Mouse (Mus musculus) CH12.LX (cell line): ENCODE results near the gene Kptn. TPM values are rescaled to one million over a fixed set of nuclear protein-coding genes. Genes with fewer than 3 reads are reported as not detected.

Experiments used
- DNase-seq: peaks from one replicate; pipeline ENCODE4 v3.0.0-alpha.2; 2013; ENCODE audit errors: extremely low read depth
- H3K27ac ChIP-seq: 2 replicates; pipeline ENCODE4 v1.5.1; 2012; ENCODE audit warnings: low read depth, mild to moderate bottlenecking, control low read depth, moderate library complexity; ENCODE audit not compliant: insufficient read depth
- H3K27me3 ChIP-seq: replicated peaks from 2 replicates; pipeline ENCODE3; 2012; ENCODE audit warnings: inconsistent platforms
- H3K36me3 ChIP-seq, 2 experiments: replicated peaks in 1 of 2; 2 replicates each; pipeline versions ENCODE3 to v1.6.1; 2012; ENCODE audit warnings: inconsistent platforms in 1 of 2, low read length in 1 of 2, mild to moderate bottlenecking in 1 of 2, mixed read lengths in 1 of 2, moderate library complexity in 1 of 2; ENCODE audit not compliant: control insufficient read depth in 1 of 2, insufficient read depth in 1 of 2
- H3K4me1 ChIP-seq, 2 experiments: 2 replicates each; pipeline ENCODE4 v1.6.1; 2012; ENCODE audit warnings: inconsistent platforms in 1 of 2, moderate library complexity in 1 of 2; ENCODE audit not compliant: insufficient read depth in 2 of 2, control insufficient read depth in 1 of 2
- H3K4me2 ChIP-seq: 2 replicates; pipeline ENCODE4 v1.6.1; 2012; ENCODE audit warnings: low read depth, mild to moderate bottlenecking, control low read depth; ENCODE audit not compliant: poor library complexity, insufficient read depth, severe bottlenecking
- H3K4me3 ChIP-seq, 3 experiments: fragments of 150-350 bp in 1 of 3; sonication (generic) in 1 of 3; replicated peaks in 1 of 3; 2 replicates each; pipeline versions ENCODE3 to v1.5.1; 2011 to 2012; ENCODE audit warnings: low read depth in 2 of 3, low read length in 2 of 3, mild to moderate bottlenecking in 2 of 3, moderate library complexity in 2 of 3, control low read depth in 1 of 3, improper control_type of control experiment in 1 of 3, inconsistent platforms in 1 of 3, mixed read lengths in 1 of 3; ENCODE audit not compliant: poor library complexity in 1 of 3
- H3K79me2 ChIP-seq: replicated peaks from 2 replicates; pipeline ENCODE4 v1.6.1; 2012; ENCODE audit warnings: mild to moderate bottlenecking, moderate library complexity; ENCODE audit not compliant: control insufficient read depth, poor library complexity, insufficient read depth, severe bottlenecking; ENCODE audit errors: extremely low read depth
- H3K9ac ChIP-seq: 2 replicates; pipeline ENCODE4 v1.6.1; 2012; ENCODE audit warnings: low read depth, mild to moderate bottlenecking, control low read depth, moderate library complexity; ENCODE audit not compliant: insufficient read depth
- H3K9me3 ChIP-seq: replicated peaks from 2 replicates; pipeline ENCODE3; 2012; ENCODE audit warnings: low read length, inconsistent platforms, mixed read lengths
- BHLHE40 ChIP-seq: IDR thresholded peaks from 2 replicates; pipeline ENCODE4 v1.6.1; 2011; ENCODE audit warnings: mild to moderate bottlenecking, low read depth, low read length, improper control_type of control experiment
- CHD1 ChIP-seq: IDR thresholded peaks from 2 replicates; pipeline ENCODE4 v1.6.1; 2012; ENCODE audit warnings: low read depth, low read length, improper control_type of control experiment, inconsistent platforms
- CHD2 ChIP-seq: IDR thresholded peaks from 2 replicates; pipeline ENCODE4 v1.6.1; 2011; ENCODE audit warnings: low read length, improper control_type of control experiment
- CTCF ChIP-seq, 2 experiments: IDR thresholded peaks in 1 of 2; conservative IDR thresholded peaks in 1 of 2; 2 replicates each; pipeline ENCODE4 v1.5.1; 2011 to 2012; ENCODE audit warnings: low read depth in 2 of 2, low read length in 2 of 2, improper control_type of control experiment in 1 of 2, inconsistent platforms in 1 of 2, mild to moderate bottlenecking in 1 of 2, moderate library complexity in 1 of 2
- ELF1 ChIP-seq: IDR thresholded peaks from 2 replicates; pipeline ENCODE4 v1.6.1; 2014; ENCODE audit warnings: low read depth, mild to moderate bottlenecking, inconsistent platforms, low read length, improper control_type of control experiment
- EP300 ChIP-seq: IDR thresholded peaks from 2 replicates; pipeline ENCODE4 v1.6.1; 2011; ENCODE audit warnings: low read length, improper control_type of control experiment
- GABPA ChIP-seq: IDR thresholded peaks from 2 replicates; pipeline ENCODE4 v1.6.1; 2012; ENCODE audit warnings: low read depth, low read length, improper control_type of control experiment, inconsistent platforms; ENCODE audit not compliant: insufficient replicate concordance
- IRF4 ChIP-seq: IDR thresholded peaks from 2 replicates; pipeline ENCODE4 v1.6.1; 2014; ENCODE audit warnings: low read depth, mild to moderate bottlenecking, inconsistent platforms, low read length, improper control_type of control experiment
- JUN ChIP-seq: IDR thresholded peaks from 2 replicates; pipeline ENCODE4 v1.6.1; 2011; ENCODE audit warnings: low read depth, mild to moderate bottlenecking, low read length, improper control_type of control experiment, moderate library complexity; ENCODE audit not compliant: insufficient read depth
- JUND ChIP-seq: conservative IDR thresholded peaks from 2 replicates; pipeline ENCODE4 v1.6.1; 2011; ENCODE audit warnings: low read depth, low read length, improper control_type of control experiment
- KAT2A ChIP-seq: IDR thresholded peaks from 2 replicates; pipeline ENCODE4 v1.6.1; 2012; ENCODE audit warnings: low read length, improper control_type of control experiment, inconsistent platforms; ENCODE audit not compliant: insufficient replicate concordance
- MAFK ChIP-seq: IDR thresholded peaks from 2 replicates; pipeline ENCODE4 v1.6.1; 2011; ENCODE audit warnings: low read length, improper control_type of control experiment; ENCODE audit not compliant: insufficient replicate concordance
- MAX ChIP-seq: IDR thresholded peaks from 2 replicates; pipeline ENCODE4 v1.6.1; 2011; ENCODE audit warnings: low read length, improper control_type of control experiment
- MAZ ChIP-seq: IDR thresholded peaks from 2 replicates; pipeline ENCODE4 v1.6.1; 2012; ENCODE audit warnings: low read depth, mild to moderate bottlenecking, inconsistent platforms, low read length, improper control_type of control experiment, moderate library complexity
- MEF2A ChIP-seq: IDR thresholded peaks from 2 replicates; pipeline ENCODE4 v1.6.1; 2014; ENCODE audit warnings: low read depth, mild to moderate bottlenecking, inconsistent platforms, low read length, improper control_type of control experiment, borderline replicate concordance
- MXI1 ChIP-seq: IDR thresholded peaks from 2 replicates; pipeline ENCODE4 v1.6.1; 2011; ENCODE audit warnings: mild to moderate bottlenecking, low read depth, low read length, improper control_type of control experiment
- MYC ChIP-seq: IDR thresholded peaks from 2 replicates; pipeline ENCODE4 v1.6.1; 2011; ENCODE audit warnings: low read depth, mild to moderate bottlenecking, improper control_type of control experiment, low read length
- NELFE ChIP-seq: IDR thresholded peaks from 2 replicates; pipeline ENCODE4 v1.6.1; 2011; ENCODE audit warnings: low read depth, low read length, improper control_type of control experiment
- NRF1 ChIP-seq: IDR thresholded peaks from 2 replicates; pipeline ENCODE4 v1.6.1; 2014; ENCODE audit warnings: low read depth, mild to moderate bottlenecking, inconsistent platforms, low read length, improper control_type of control experiment, moderate library complexity
- PAX5 ChIP-seq: IDR thresholded peaks from 2 replicates; pipeline ENCODE4 v1.6.1; 2012; ENCODE audit warnings: low read length, inconsistent platforms, mixed read lengths
- POLR2A ChIP-seq: IDR thresholded peaks from 2 replicates; pipeline ENCODE4 v1.6.1; 2011; ENCODE audit warnings: low read depth, mild to moderate bottlenecking, improper control_type of control experiment, low read length
- POLR2AphosphoS2 ChIP-seq: IDR thresholded peaks from 2 replicates; pipeline ENCODE4 v1.6.1; 2011; ENCODE audit warnings: low read depth, low read length, improper control_type of control experiment
- RCOR1 ChIP-seq: conservative IDR thresholded peaks from 2 replicates; pipeline ENCODE4 v1.6.1; 2012; ENCODE audit warnings: low read depth, mild to moderate bottlenecking, inconsistent platforms, low read length, improper control_type of control experiment
- SIN3A ChIP-seq: IDR thresholded peaks from 2 replicates; pipeline ENCODE4 v1.6.1; 2012; ENCODE audit warnings: low read length, improper control_type of control experiment, inconsistent platforms
- SMC3 ChIP-seq: IDR thresholded peaks from 2 replicates; pipeline ENCODE4 v1.6.1; 2011; ENCODE audit warnings: low read depth, low read length, improper control_type of control experiment
- TCF12 ChIP-seq: IDR thresholded peaks from 2 replicates; pipeline ENCODE4 v1.6.1; 2014; ENCODE audit warnings: low read depth, mild to moderate bottlenecking, inconsistent platforms, low read length, improper control_type of control experiment
- UBTF ChIP-seq: IDR thresholded peaks from 2 replicates; pipeline ENCODE4 v1.6.1; 2012; ENCODE audit warnings: low read depth, mild to moderate bottlenecking, inconsistent platforms, low read length, improper control_type of control experiment, moderate library complexity
- USF1 ChIP-seq: IDR thresholded peaks from 2 replicates; pipeline ENCODE4 v1.6.1; 2014; ENCODE audit warnings: low read depth, mild to moderate bottlenecking, inconsistent platforms, low read length, improper control_type of control experiment
- ZC3H11A ChIP-seq: IDR thresholded peaks from 2 replicates; pipeline ENCODE4 v1.6.1; 2012; ENCODE audit warnings: low read depth, mild to moderate bottlenecking, inconsistent platforms, low read length, improper control_type of control experiment
- ZKSCAN1 ChIP-seq: IDR thresholded peaks from 2 replicates; pipeline ENCODE4 v1.6.1; 2012; ENCODE audit warnings: low read depth, inconsistent platforms, low read length, improper control_type of control experiment, borderline replicate concordance
- ZMIZ1 ChIP-seq: IDR thresholded peaks from 2 replicates; pipeline ENCODE4 v1.6.1; 2012; ENCODE audit warnings: low read depth, mild to moderate bottlenecking, inconsistent platforms, low read length, improper control_type of control experiment
- dilution Hi-C: fragments of 300-500 bp; cut with MboI; formaldehyde crosslinking; loops from 2 replicates; pipeline ENCODE4 v1.14.3; 2020; ENCODE audit warnings: low sequenced_read_pairs; ENCODE audit not compliant: extremely low pct_unique_long_range_greater_than_20kb, extremely low pct_ligation_motif_present
- in situ Hi-C: fragments of 300-500 bp; cut with MboI; formaldehyde crosslinking; loops from 3 replicates; pipeline ENCODE4 v1.14.3; 2019; ENCODE audit warnings: low sequenced_read_pairs, low pct_ligation_motif_present, low pct_unique_long_range_greater_than_20kb, mixed read lengths
- polyA plus RNA-seq: library from polyadenylated mRNA; unstranded; fragments of >175 nt; gene quantifications from 2 replicates; pipeline ENCODE4 v1.2.1, GENCODE M21; 2012; ENCODE audit warnings: low read depth; ENCODE audit not compliant: insufficient read length
- total RNA-seq, 2 experiments: library from RNA; depleted of rRNA; stranded (reverse); fragments of 300-350 nt in 1 of 2; fragments of >200 nt in 1 of 2; gene quantifications; 2 replicates each; pipeline ENCODE4 v1.2.3; 2012 to 2014

Gene Kptn
- total and polyA plus RNA-seq, 3 experiments = 14.5 to 25.4 (median 17.5) TPM

- peaks cover 3 to 32% of the 10 kb centered on the region in 2 experiments for H3K4me1 ChIP-seq
- in situ Hi-C loops = no loop called here
Observed at GRCm38 (mm10) chr7:16173146-16173545, 53.5 kb downstream of the Kptn start.

GRCm38 (mm10) chr7:16174597-16175541, 55.2 kb downstream of the Kptn start, which contains the start of gene Meis3:
Gene Meis3 (plus strand): TSS chr7:16175090.
- Histone ChIP-seq H3K27ac (no peak within 1 kb of the TSS), H3K9me3 (peaks cover 2% of the 10 kb centered on the region), H3K4me1 (peaks cover 3 to 32% of the 10 kb centered on the region in 2 experiments), H3K4me3 (peak within 1 kb of the TSS; percentile 55 to 69 (median 62)), H3K9ac (peak within 1 kb of the TSS; percentile 76), H3K36me3 (peaks cover 10 to 17% of the 10 kb centered on the region in 2 experiments), H3K27me3 (peaks cover 29% of the 10 kb centered on the region), H3K79me2 (no peaks in the 10 kb centered on the region), H3K4me2 (peak within 1 kb of the TSS; percentile 81)
- in situ Hi-C loops (no loop called here), dilution Hi-C loops (loop anchor here (25.0 kb wide), 1 partner anchor 213 kb away; the partner anchor contains the start of gene Ehd2)
- peak; percentile 55 for DNase-seq
- TF ChIP-seq POLR2A (peak; percentile 54; the same call in 1 of the 2 replicates), CHD1 (no peak), ZKSCAN1 (no peak), KAT2A (no peak), NRF1 (no peak), POLR2AphosphoS2 (no peak), SMC3 (peak; percentile 47), MAX (0 out of 2 replicates have a peak, but pooled peaks have one; percentile 12), NELFE (no peak), CTCF (conservative IDR thresholded peaks at IDR 0.05 in 1 of 2, IDR thresholded peaks at IDR 0.05 in 1 of 2; ENCODE audit: low read depth in 2 of 2, low read length in 2 of 2) (peak in 1 of 2 experiments; percentile 71; a peak in 3 of 4 replicates), GABPA (no peak), TCF12 (0 out of 2 replicates have a peak, but pooled peaks have one; percentile 44), UBTF (peak; percentile 62; the same call in 1 of the 2 replicates), EP300 (no peak), MEF2A (0 out of 2 replicates have a peak, but pooled peaks have one; percentile 26), SIN3A (peak; percentile 75; the same call in 1 of the 2 replicates), JUN (no peak), BHLHE40 (peak; percentile 59), ZMIZ1 (no peak), MAZ (0 out of 2 replicates have a peak, but pooled peaks have one; percentile 38), MAFK (no peak), IRF4 (peak; percentile 14; the same call in 1 of the 2 replicates), ELF1 (peak; percentile 79), JUND (no peak)

More at GRCm38 (mm10) chr7:16173146-16173545, 53.5 kb downstream of the Kptn start:
- dilution Hi-C loops = loop anchor here (25.0 kb wide), 1 partner anchor 211 kb away; the partner anchor contains the start of gene Ehd2
- peaks cover 7% of the 10 kb centered on the region for H3K9me3 ChIP-seq
- H3K4me3 ChIP-seq = no peak overlapping the region
- peaks cover 35% of the 10 kb centered on the region for H3K27me3 ChIP-seq
- no peak overlapping the region for H3K9ac ChIP-seq
- DNase-seq = no peak
- H3K36me3 ChIP-seq = peaks cover 0 to 3% of the 10 kb centered on the region in 2 experiments
- no peak overlapping the region for H3K27ac ChIP-seq
- TF ChIP-seq CHD2 (no peak), UBTF (no peak), ELF1 (no peak), NRF1 (no peak), EP300 (no peak), PAX5 (no peak), SMC3 (no peak), SIN3A (no peak), ZKSCAN1 (no peak), ZC3H11A (no peak), MYC (no peak), RCOR1 (no peak), USF1 (no peak), IRF4 (no peak), MXI1 (no peak)
- no peak overlapping the region for H3K4me2 ChIP-seq
- H3K79me2 ChIP-seq = no peaks in the 10 kb centered on the region
